Comparison of ENCODE assay signal across 21 mouse cellular contexts in genomic region chr5:148619917-148620316, GRCm38 (mm10).
A peak's percentile ranks its signal among the peaks of the same experiment; 100 is the strongest.
DNase-seq lines count a peak whose midpoint lies in the region; ATAC-seq and TF ChIP-seq lines count a peak whose summit lies in the region.
"Had no signal": no experiment of that assay in that cellular context is flagged by ENCODE, and none has a peak within 500 bp of the region (broad histone marks: within the 10 kb centered on the region; RNA-seq: fewer than 3 reads in every experiment).

No protein-coding gene starts in this region.

- no peak for TF ChIP-seq CTCF in layer of hippocampus, adult 2 months (conservative IDR thresholded peaks at IDR 0.05)
- no peak for TF ChIP-seq CTCF in kidney, adult 2 months (conservative IDR thresholded peaks at IDR 0.05; ENCODE audit: insufficient read depth, insufficient read length, low read depth, low read length)

- no peaks in the 10 kb centered on the region; the same call in 1 of the 2 replicates for H3K9me3 ChIP-seq in forebrain, embryonic 11.5 days (ENCODE audit: control insufficient read depth, low read length)
- no peaks in the 10 kb centered on the region for H3K9me3 ChIP-seq in forebrain, embryonic 16.5 days (ENCODE audit: control insufficient read depth, low read length)
- H3K9me3 ChIP-seq: embryonic facial prominence, embryonic 15.5 days had no signal

- H3K27ac ChIP-seq in forebrain, embryonic 11.5 days (ENCODE audit: low read depth, low read length), result peak overlapping the region; percentile 54; the same call in 1 of the 2 replicates
- no peak overlapping the region for H3K27ac ChIP-seq in forebrain, embryonic 16.5 days (ENCODE audit: low read length)
- H3K27ac ChIP-seq in layer of hippocampus, adult 2 months, result peak overlapping the region; percentile 68
- no peak overlapping the region for H3K27ac ChIP-seq in kidney, adult 2 months (ENCODE audit: insufficient read depth, low read depth, low read length)
- H3K27ac ChIP-seq: embryonic facial prominence, embryonic 15.5 days; heart, embryonic 13.5 days; hindbrain, postnatal 0 days had no signal

- ATAC-seq in forebrain, embryonic 11.5 days (replicated peaks; ENCODE audit: low FRiP score), result no peak
- ATAC-seq in forebrain, embryonic 16.5 days, result no peak
- peak; percentile 69 for ATAC-seq in CD4-positive, CD25-positive, alpha-beta regulatory T cell, adult 4 months
- peak; percentile 57 for ATAC-seq in inflammation-experienced regulatory T-cells, adult 6 months
- no peak for ATAC-seq in erythroid progenitor cell, adult 5-6 weeks (replicated peaks; ENCODE audit: low FRiP score, poor library complexity, severe bottlenecking)
- ATAC-seq: hindbrain, postnatal 0 days; intestine, embryonic 16.5 days had no signal

- no peak overlapping the region for H3K4me2 ChIP-seq in forebrain, embryonic 11.5 days (ENCODE audit: low read depth, low read length, severe bottlenecking)
- H3K4me2 ChIP-seq in forebrain, embryonic 16.5 days (ENCODE audit: low read length), result no peak overlapping the region
- H3K4me2 ChIP-seq: embryonic facial prominence, embryonic 15.5 days; heart, embryonic 13.5 days had no signal

- DNase-seq in forebrain, embryonic 11.5 days (ENCODE audit: low spot score), result no peak
- DNase-seq in layer of hippocampus, adult 2 months (ENCODE audit: low spot score in 2 of 2), result no peak
- no peak for DNase-seq in layer of hippocampus, adult 9-10 months (ENCODE audit: low spot score)
- no peak for DNase-seq in kidney, adult 2 months
- DNase-seq: adrenal gland, postnatal 10 days; cerebellum, adult 2 months; cerebellum, postnatal 10 days; embryo, embryonic 11 days; gastrocnemius, postnatal 36 days; heart, adult 11 months; heart, postnatal 36 days; kidney, adult 8-10 months had no signal

- no peak overlapping the region for H3K4me3 ChIP-seq in forebrain, embryonic 11.5 days (ENCODE audit: low read depth, low read length)
- H3K4me3 ChIP-seq in forebrain, embryonic 16.5 days (replicated peaks; ENCODE audit: low read length), result no peak overlapping the region
- H3K4me3 ChIP-seq in layer of hippocampus, adult 2 months, result no peak overlapping the region
- no peak overlapping the region for H3K4me3 ChIP-seq in kidney, adult 2 months (ENCODE audit: insufficient read depth, low read depth, low read length)
- H3K4me3 ChIP-seq: embryonic facial prominence, embryonic 15.5 days; erythroblast, embryonic 14.5 days; heart, embryonic 13.5 days had no signal

- no peaks in the 10 kb centered on the region for H3K36me3 ChIP-seq in forebrain, embryonic 11.5 days (ENCODE audit: control insufficient read depth, insufficient read depth, low read length)
- H3K36me3 ChIP-seq in forebrain, embryonic 16.5 days (ENCODE audit: control insufficient read depth, insufficient read depth), result no peaks in the 10 kb centered on the region
- no peaks in the 10 kb centered on the region for H3K36me3 ChIP-seq in kidney, adult 2 months (ENCODE audit: control insufficient read depth, insufficient read depth, low read length)
- H3K36me3 ChIP-seq: embryonic facial prominence, embryonic 15.5 days; heart, embryonic 13.5 days had no signal

- H3K27me3 ChIP-seq in forebrain, embryonic 11.5 days (ENCODE audit: control insufficient read depth, insufficient read depth, low read length), result no peaks in the 10 kb centered on the region
- H3K27me3 ChIP-seq in forebrain, embryonic 16.5 days (replicated peaks; ENCODE audit: control insufficient read depth, insufficient read depth, low read length), result no peaks in the 10 kb centered on the region
- no peaks in the 10 kb centered on the region for H3K27me3 ChIP-seq in kidney, adult 2 months (replicated peaks; ENCODE audit: control insufficient read depth, insufficient read depth, low read length)
- H3K27me3 ChIP-seq: embryonic facial prominence, embryonic 15.5 days; heart, embryonic 13.5 days had no signal

- no peak overlapping the region for H3K9ac ChIP-seq in forebrain, embryonic 11.5 days (ENCODE audit: low read length)
- no peak overlapping the region for H3K9ac ChIP-seq in forebrain, embryonic 16.5 days (replicated peaks; ENCODE audit: low read depth, low read length)
- H3K9ac ChIP-seq: embryonic facial prominence, embryonic 15.5 days; heart, embryonic 13.5 days had no signal

- H3K4me1 ChIP-seq in forebrain, embryonic 11.5 days (replicated peaks; ENCODE audit: control insufficient read depth, insufficient read depth, low read length), result peaks cover 3% of the 10 kb centered on the region; the same call in 1 of the 2 replicates
- peaks cover 20% of the 10 kb centered on the region for H3K4me1 ChIP-seq in forebrain, embryonic 16.5 days (replicated peaks; ENCODE audit: control insufficient read depth, insufficient read depth, low read length)
- H3K4me1 ChIP-seq in kidney, adult 2 months (ENCODE audit: control insufficient read depth, insufficient read depth, low read length), result no peaks in the 10 kb centered on the region

- TF ChIP-seq POLR2A in kidney, adult 2 months (IDR thresholded peaks at IDR 0.05; ENCODE audit: low read depth, low read length), result no peak

- 96% methylated on average over 2 of the region's 2 CpGs for WGBS in forebrain, embryonic 11.5 days
- 88% methylated on average over 2 of the region's 2 CpGs for WGBS in forebrain, embryonic 16.5 days
- WGBS in kidney, adult 2 months, result 64% methylated on average over 2 of the region's 2 CpGs

Comparison
In these comparisons a context has a peak if more than half of its experiments do, and no peak if none do; other contexts are left out.
1. H3K27ac ChIP-seq: peak in forebrain, embryonic 11.5 days (single experiment) and layer of hippocampus, adult 2 months (single experiment); none in forebrain, embryonic 16.5 days (single experiment) and kidney, adult 2 months (single experiment).
2. ATAC-seq: peak in CD4-positive, CD25-positive, alpha-beta regulatory T cell, adult 4 months (single experiment) and inflammation-experienced regulatory T-cells, adult 6 months (single experiment); none in forebrain, embryonic 11.5 days (single experiment), forebrain, embryonic 16.5 days (single experiment) and erythroid progenitor cell, adult 5-6 weeks (single experiment).